16 mouse cellular contexts compared by ENCODE assay signal in the genomic region with DNA sequence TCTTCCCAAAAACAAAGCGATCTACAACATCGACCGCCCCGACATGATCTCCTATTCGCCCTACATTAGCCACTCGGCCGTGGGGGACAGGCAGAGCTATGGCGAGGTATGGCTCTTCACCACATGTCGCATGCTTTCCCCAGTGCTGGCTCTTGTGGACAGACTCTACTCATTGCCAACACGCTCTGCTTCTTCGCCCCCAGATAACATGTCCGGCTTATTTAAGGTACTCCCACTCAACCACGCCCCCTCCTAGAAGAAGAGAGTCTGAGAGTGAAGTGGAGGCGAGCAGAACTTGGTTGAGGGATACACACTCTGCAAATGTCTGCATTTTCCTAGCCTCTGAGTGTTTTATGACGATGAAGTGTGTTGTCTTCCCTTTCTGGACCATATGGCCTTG.
"Had no signal": no experiment of that assay in that cellular context is flagged by ENCODE, and none has a peak within 500 bp of the region (broad histone marks: within the 10 kb centered on the region; RNA-seq: fewer than 3 reads in every experiment).

No protein-coding gene starts in this region.

- H3K27ac ChIP-seq: intestine, embryonic 15.5 days; layer of hippocampus, adult 2 months; limb, embryonic 12.5 days; liver, embryonic 13.5 days; lung, embryonic 15.5 days; macrophage; midbrain, embryonic 12.5 days had no signal

- H3K36me3 ChIP-seq: intestine, embryonic 15.5 days; limb, embryonic 12.5 days; liver, embryonic 13.5 days; lung, embryonic 15.5 days; midbrain, embryonic 12.5 days had no signal

- H3K4me2 ChIP-seq: intestine, embryonic 15.5 days; limb, embryonic 12.5 days; liver, embryonic 13.5 days; lung, embryonic 15.5 days; midbrain, embryonic 12.5 days had no signal

- H3K27me3 ChIP-seq: intestine, embryonic 15.5 days; limb, embryonic 12.5 days; liver, embryonic 13.5 days; lung, embryonic 15.5 days; midbrain, embryonic 12.5 days had no signal

- H3K4me1 ChIP-seq: intestine, embryonic 15.5 days; limb, embryonic 12.5 days; liver, embryonic 13.5 days; lung, embryonic 15.5 days; midbrain, embryonic 12.5 days had no signal

- DNase-seq: kidney, adult 18-20 months; kidney, postnatal 10 days; kidney, postnatal 4 days; liver; liver, embryonic 13.5 days; liver, postnatal 0 days; lung, postnatal 14 days; thymus, adult 2 months; thymus, postnatal 25 days had no signal

- ATAC-seq: intestine, embryonic 15.5 days; liver, postnatal 0 days; midbrain, embryonic 16.5 days had no signal

- H3K4me3 ChIP-seq: intestine, embryonic 15.5 days; layer of hippocampus, adult 2 months; limb, embryonic 12.5 days; liver, embryonic 13.5 days; lung, embryonic 15.5 days; midbrain, embryonic 12.5 days had no signal

- H3K9me3 ChIP-seq: intestine, embryonic 15.5 days; limb, embryonic 12.5 days; liver, embryonic 13.5 days; lung, embryonic 15.5 days; midbrain, embryonic 12.5 days had no signal

- H3K9ac ChIP-seq: intestine, embryonic 15.5 days; limb, embryonic 12.5 days; liver, embryonic 13.5 days; liver, postnatal 0 days; lung, embryonic 15.5 days; midbrain, embryonic 12.5 days had no signal
